Mouse (Mus musculus): ENCODE results near the gene Gm49388. TPM values are rescaled to one million over a fixed set of nuclear protein-coding genes. Genes with fewer than 3 reads are reported as not detected.

Gene Gm49388
- polyA plus RNA-seq, 1 experiment, result 1.4 TPM

GRCm38 (mm10) chr7:127850906-127851305 lies 65.5 kb downstream of the Gm49388 start:
- H3K4me2 ChIP-seq (ENCODE audit: low read depth), result peak overlapping the region; percentile 85
- peaks cover 8% of the 10 kb centered on the region for H3K36me3 ChIP-seq (ENCODE audit: control insufficient read depth, insufficient read depth)
- H3ac ChIP-seq (ENCODE audit: control insufficient read depth, insufficient read length), result no peak overlapping the region
- H3K27me3 ChIP-seq (ENCODE audit: control insufficient read depth, insufficient read depth, insufficient read length), result no peaks in the 10 kb centered on the region
- no peaks in the 10 kb centered on the region for H3K79me2 ChIP-seq (ENCODE audit: control insufficient read depth, insufficient read depth)
- peak overlapping the region; percentile 0 for H3K4me3 ChIP-seq
- TF ChIP-seq CEBPB (IDR thresholded peaks at IDR 0.05; ENCODE audit: insufficient read depth, poor library complexity, severe bottlenecking), result 0 out of 2 replicates have a peak, but pooled peaks have one; percentile 29
- no peak for TF ChIP-seq TCF12 (IDR thresholded peaks at IDR 0.05; ENCODE audit: insufficient read depth, poor library complexity, severe bottlenecking)

Other genes with a start within 250 kb of the Gm49388 start
- not detected for gene Tmem265, start 224.2 kb upstream of the Gm49388 start, polyA plus RNA-seq (2012; fragmentation: generic; extraction: Trizol)
- 18.3 TPM for gene Phkg2, start 212.3 kb upstream of the Gm49388 start, polyA plus RNA-seq (2012; fragmentation: generic; extraction: Trizol)
- gene Ccdc189, start 197.0 kb upstream of the Gm49388 start, polyA plus RNA-seq (2012; fragmentation: generic; extraction: Trizol), result 6.1 TPM
- gene Rnf40, start 196.8 kb upstream of the Gm49388 start, polyA plus RNA-seq (2012; fragmentation: generic; extraction: Trizol), result 32.2 TPM
- gene Zfp629, start 169.8 kb upstream of the Gm49388 start, polyA plus RNA-seq (2012; fragmentation: generic; extraction: Trizol), result 6.3 TPM
- 94.7 TPM for gene Bcl7c, start 76.7 kb upstream of the Gm49388 start, polyA plus RNA-seq (2012; fragmentation: generic; extraction: Trizol)
- gene Ctf1, start 72.9 kb upstream of the Gm49388 start, polyA plus RNA-seq (2012; fragmentation: generic; extraction: Trizol), result 8.9 TPM
- gene Ctf2, start 53.4 kb upstream of the Gm49388 start, polyA plus RNA-seq (2012; fragmentation: generic; extraction: Trizol), result 0.14 TPM
- 11.9 TPM for gene Fbxl19, start 41.1 kb upstream of the Gm49388 start, polyA plus RNA-seq (2012; fragmentation: generic; extraction: Trizol)
- 16.3 TPM for gene Orai3, start 15.8 kb upstream of the Gm49388 start, polyA plus RNA-seq (2012; fragmentation: generic; extraction: Trizol)
- gene Setd1a, start 8.9 kb upstream of the Gm49388 start, polyA plus RNA-seq (2012; fragmentation: generic; extraction: Trizol), result 13.7 TPM
- gene Hsd3b7, start 15.0 kb downstream of the Gm49388 start, polyA plus RNA-seq (2012; fragmentation: generic; extraction: Trizol), result 15.0 TPM
- 73.0 TPM for gene Stx4a, start 38.7 kb downstream of the Gm49388 start, polyA plus RNA-seq (2012; fragmentation: generic; extraction: Trizol)
- 0.20 TPM for gene Stx1b, start 38.9 kb downstream of the Gm49388 start, polyA plus RNA-seq (2012; fragmentation: generic; extraction: Trizol)
- gene Zfp646, start 90.6 kb downstream of the Gm49388 start, polyA plus RNA-seq (2012; fragmentation: generic; extraction: Trizol), result 16.7 TPM
- 7.9 TPM for gene Zfp668, start 91.2 kb downstream of the Gm49388 start, polyA plus RNA-seq (2012; fragmentation: generic; extraction: Trizol)
- gene Prss53, start 105.4 kb downstream of the Gm49388 start, polyA plus RNA-seq (2012; fragmentation: generic; extraction: Trizol), result 0.74 TPM
- gene Gm21974, start 109.8 kb downstream of the Gm49388 start, polyA plus RNA-seq (2012; fragmentation: generic; extraction: Trizol), result not detected
- gene Vkorc1, start 110.0 kb downstream of the Gm49388 start, polyA plus RNA-seq (2012; fragmentation: generic; extraction: Trizol), result 65.9 TPM
- gene Bckdk, start 118.5 kb downstream of the Gm49388 start, polyA plus RNA-seq (2012; fragmentation: generic; extraction: Trizol), result 53.2 TPM
- 26.4 TPM for gene Kat8, start 126.9 kb downstream of the Gm49388 start, polyA plus RNA-seq (2012; fragmentation: generic; extraction: Trizol)
- gene Prss8, start 144.5 kb downstream of the Gm49388 start, polyA plus RNA-seq (2012; fragmentation: generic; extraction: Trizol), result 0.06 TPM
- gene Prss36, start 161.1 kb downstream of the Gm49388 start, polyA plus RNA-seq (2012; fragmentation: generic; extraction: Trizol), result 10.6 TPM
- 231 TPM for gene Fus, start 181.8 kb downstream of the Gm49388 start, polyA plus RNA-seq (2012; fragmentation: generic; extraction: Trizol)
- gene Pycard, start 208.3 kb downstream of the Gm49388 start, polyA plus RNA-seq (2012; fragmentation: generic; extraction: Trizol), result 3.9 TPM
- gene Trim72, start 218.3 kb downstream of the Gm49388 start, polyA plus RNA-seq (2012; fragmentation: generic; extraction: Trizol), result 468 TPM

All from myocyte (in vitro differentiated cells).